Mouse (Mus musculus) megakaryocyte, embryonic 14.5 days (primary cell): ENCODE data around the gene Trp53i11. TPM values are rescaled to one million over a fixed set of nuclear protein-coding genes. Genes with fewer than 3 reads are reported as not detected.

Source experiments
- H3K27me3 ChIP-seq: replicated peaks from 2 replicates; pipeline ENCODE3; 2012; ENCODE audit warnings: inconsistent platforms
- H3K36me3 ChIP-seq: replicated peaks from 2 replicates; pipeline ENCODE3; 2012; ENCODE audit warnings: low read length, inconsistent platforms, mixed read lengths
- H3K4me1 ChIP-seq: 2 replicates; pipeline ENCODE4 v1.6.1; 2012; ENCODE audit warnings: inconsistent platforms
- H3K4me3 ChIP-seq: replicated peaks from 2 replicates; pipeline ENCODE3; 2012; ENCODE audit warnings: moderate library complexity, mild to moderate bottlenecking, inconsistent platforms
- H3K9me3 ChIP-seq: 2 replicates; pipeline ENCODE4 v1.6.1; 2012; ENCODE audit warnings: inconsistent platforms
- FLI1 ChIP-seq: IDR thresholded peaks from 2 replicates; pipeline ENCODE4 v1.6.1; 2012; ENCODE audit warnings: low read length, inconsistent platforms, mixed read lengths
- GATA1 ChIP-seq: IDR thresholded peaks from 3 replicates; pipeline ENCODE4 v1.6.1; 2012; ENCODE audit warnings: mixed read lengths, low read length, inconsistent platforms, borderline replicate concordance
- polyA plus RNA-seq: library from polyadenylated mRNA; stranded (reverse); fragments of >175 nt; gene quantifications from 2 replicates; pipeline ENCODE4 v1.2.3, GENCODE M21; 2012; ENCODE audit warnings: low replicate concordance; ENCODE audit not compliant: insufficient read depth

Gene Trp53i11
- polyA plus RNA-seq, 1 experiment, result 2.0 TPM

DNA sequence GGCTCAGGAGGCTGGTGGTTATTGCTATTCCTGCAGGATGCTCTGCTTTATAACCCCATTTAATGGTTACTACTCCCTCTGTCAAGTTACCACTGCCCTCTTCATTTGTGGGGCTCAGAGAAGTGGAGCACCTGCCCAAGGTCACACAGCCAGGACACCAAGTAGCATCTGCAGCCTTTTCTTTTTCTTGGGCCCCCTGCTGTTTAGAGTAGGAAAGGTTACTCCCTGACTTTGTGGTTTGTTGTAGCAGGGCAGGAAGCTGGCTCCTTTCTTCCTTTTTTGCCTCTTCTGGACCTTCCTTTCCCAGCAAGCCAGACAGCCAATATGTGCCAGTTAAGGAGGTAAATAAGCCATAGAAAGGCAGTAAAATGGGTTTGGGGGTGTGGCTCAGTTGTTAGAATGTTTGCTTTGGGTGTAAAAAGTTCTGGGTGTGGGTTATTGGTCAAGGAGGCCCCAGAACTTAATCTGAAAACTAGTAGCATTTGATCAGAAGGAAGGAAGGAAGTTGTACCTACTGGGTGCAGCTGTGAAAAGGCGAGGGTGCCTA is 32.8 kb upstream of the Trp53i11 start:
- no peaks in the 10 kb centered on the region for H3K36me3 ChIP-seq
- no peaks in the 10 kb centered on the region for H3K4me1 ChIP-seq
- peaks cover 73% of the 10 kb centered on the region for H3K27me3 ChIP-seq
- TF ChIP-seq GATA1 (no peak), FLI1 (no peak)
- no peak overlapping the region for H3K4me3 ChIP-seq
- no peaks in the 10 kb centered on the region for H3K9me3 ChIP-seq

DNA sequence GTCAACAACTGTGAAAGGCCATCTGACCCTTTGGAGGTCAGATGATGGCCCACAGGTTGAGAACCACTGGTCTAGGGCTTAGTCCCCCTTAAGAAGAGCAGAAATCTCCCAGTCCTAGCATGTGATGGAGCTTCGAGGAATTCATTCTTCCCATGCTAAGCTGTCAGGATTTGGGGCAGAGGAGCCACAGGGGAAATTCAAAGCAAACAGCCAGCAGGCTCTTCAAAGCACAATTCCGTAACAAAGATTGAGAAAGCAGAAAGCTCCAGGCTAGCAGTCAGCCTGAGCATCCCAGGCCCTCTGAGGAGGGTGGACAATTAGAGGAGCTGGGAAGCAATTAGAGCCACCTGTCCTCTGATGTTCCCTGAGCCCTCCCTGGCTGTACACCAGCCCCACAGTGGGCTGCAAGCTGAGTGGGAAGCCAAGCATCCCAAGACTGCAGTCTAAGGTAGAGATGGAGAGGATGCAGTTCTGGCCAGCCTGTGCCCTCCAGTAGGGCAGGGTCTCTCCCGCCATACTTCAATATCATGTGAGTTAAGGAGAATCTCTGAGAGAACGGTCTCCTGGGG is 26.8 kb upstream of the Trp53i11 start:
- H3K4me3 ChIP-seq, result no peak overlapping the region
- no peak for TF ChIP-seq FLI1
- no peak for TF ChIP-seq GATA1

DNA sequence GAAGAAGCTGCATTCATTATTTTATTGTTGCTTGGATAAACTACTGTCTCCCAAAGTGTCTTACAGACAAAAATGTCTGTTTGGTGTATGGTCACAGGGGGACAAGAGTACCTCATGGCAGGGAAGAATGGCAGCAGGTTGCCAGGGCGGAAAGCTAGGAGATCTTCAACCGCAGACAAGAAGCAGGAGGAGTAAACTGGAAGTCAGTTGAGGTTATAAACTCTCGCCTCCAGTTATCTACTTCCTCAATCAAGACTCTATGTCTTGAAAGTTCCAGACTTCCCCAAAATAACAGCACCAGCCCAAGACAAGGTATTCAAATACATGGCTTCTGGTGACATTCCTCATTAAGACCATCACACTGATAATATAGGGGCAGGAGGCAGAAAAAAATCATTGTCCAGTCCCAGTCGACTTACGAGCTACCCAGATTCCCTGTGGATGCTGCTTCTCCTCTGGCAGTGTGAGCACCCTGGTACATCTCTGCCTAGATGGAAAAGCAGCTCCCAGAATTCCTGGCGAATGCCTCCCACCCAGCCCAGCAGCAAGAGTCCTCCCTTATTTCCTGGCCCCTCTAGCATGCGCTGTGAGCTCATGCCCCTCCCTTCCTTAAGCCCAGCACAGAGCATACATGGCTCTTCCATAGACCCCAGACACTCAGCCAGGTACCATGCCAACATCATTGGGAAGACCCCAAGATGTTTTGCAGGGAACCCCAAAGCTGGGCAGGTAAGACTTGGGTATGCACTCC is 25.3 kb upstream of the Trp53i11 start:
- H3K4me1 ChIP-seq, result peaks cover 13% of the 10 kb centered on the region
- no peak for TF ChIP-seq GATA1
- no peak for TF ChIP-seq FLI1
- H3K4me3 ChIP-seq, result no peak overlapping the region
- H3K36me3 ChIP-seq, result no peaks in the 10 kb centered on the region
- peaks cover 75% of the 10 kb centered on the region for H3K27me3 ChIP-seq
- H3K9me3 ChIP-seq, result no peaks in the 10 kb centered on the region

More for the DNA sequence above, 26.8 kb upstream of the Trp53i11 start:
- Histone ChIP-seq H3K4me1 (peaks cover 8% of the 10 kb centered on the region), H3K9me3 (no peaks in the 10 kb centered on the region), H3K36me3 (no peaks in the 10 kb centered on the region), H3K27me3 (peaks cover 74% of the 10 kb centered on the region)

DNA sequence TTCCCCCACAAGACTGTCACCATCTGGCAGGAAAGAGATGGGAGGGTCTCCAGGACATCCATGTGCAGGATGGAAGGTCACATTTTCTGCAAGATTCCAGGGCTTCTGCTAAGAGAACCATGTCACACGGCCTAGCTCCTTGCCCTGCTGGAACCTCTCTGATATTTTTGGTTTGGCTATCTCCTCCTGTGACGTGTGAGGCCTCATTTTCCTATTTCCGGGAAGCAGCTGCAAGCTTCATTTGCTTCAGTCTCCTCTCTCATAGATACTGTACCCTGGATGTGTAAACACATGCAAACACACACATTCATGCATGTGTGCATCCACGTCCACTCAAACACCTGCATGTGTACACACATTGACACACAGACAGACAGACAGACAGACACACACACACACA is 24.6 kb upstream of the Trp53i11 start:
- Histone ChIP-seq H3K4me1 (peaks cover 16% of the 10 kb centered on the region), H3K9me3 (no peaks in the 10 kb centered on the region), H3K4me3 (no peak overlapping the region), H3K36me3 (no peaks in the 10 kb centered on the region), H3K27me3 (peaks cover 74% of the 10 kb centered on the region)
- TF ChIP-seq FLI1 (no peak), GATA1 (no peak)

DNA sequence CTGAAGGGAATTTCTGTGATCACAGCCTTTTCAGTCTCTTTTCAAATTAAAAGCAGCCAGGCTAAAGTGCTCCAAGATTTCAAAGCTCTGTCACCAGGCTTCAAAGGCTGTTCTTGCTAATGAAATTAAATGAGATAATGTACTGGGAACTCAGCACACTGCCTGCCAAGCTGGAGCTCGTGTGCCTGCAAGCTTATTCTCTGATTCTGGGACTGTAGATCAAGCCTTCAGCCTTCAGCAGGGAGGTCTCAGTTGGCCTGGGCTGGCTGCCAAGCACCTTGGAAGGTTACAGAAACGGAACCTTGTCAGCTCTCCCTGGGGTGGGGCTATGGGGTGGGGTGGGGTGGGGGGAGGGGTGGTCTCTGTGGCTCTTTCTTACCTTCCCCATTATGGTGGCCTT is 24.0 kb upstream of the Trp53i11 start:
- H3K27me3 ChIP-seq, result peaks cover 74% of the 10 kb centered on the region
- no peak overlapping the region for H3K4me3 ChIP-seq
- H3K4me1 ChIP-seq, result peaks cover 16% of the 10 kb centered on the region
- no peaks in the 10 kb centered on the region for H3K9me3 ChIP-seq
- H3K36me3 ChIP-seq, result no peaks in the 10 kb centered on the region
- no peak for TF ChIP-seq FLI1
- TF ChIP-seq GATA1, result no peak

DNA sequence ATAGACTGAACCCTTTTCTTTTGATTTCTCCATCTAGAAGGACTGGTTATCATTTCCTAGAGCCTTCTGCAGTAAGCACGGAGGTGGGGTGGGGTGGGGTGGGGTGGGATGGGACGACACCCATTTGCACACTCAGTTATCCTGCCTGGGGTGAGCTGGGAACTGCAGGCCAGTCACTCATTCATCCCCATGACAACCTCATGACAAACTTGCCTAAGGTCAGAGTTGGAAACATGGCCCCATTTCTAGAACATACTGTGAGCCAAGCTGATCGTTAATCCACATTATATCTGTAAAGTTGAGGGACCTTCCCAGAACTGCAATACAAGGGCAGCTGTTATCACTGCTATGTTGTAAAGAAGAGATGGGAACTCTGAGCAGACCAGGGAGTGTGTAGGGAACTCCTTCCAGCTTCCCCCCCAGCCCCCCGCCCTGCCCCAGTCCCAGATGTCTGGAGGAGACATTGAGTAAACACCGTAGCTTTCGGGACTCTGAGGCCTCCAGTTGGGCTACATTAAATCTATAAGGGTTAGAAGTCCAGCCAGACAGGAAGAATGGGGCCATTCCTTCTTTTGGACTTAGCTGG is 23.5 kb upstream of the Trp53i11 start:
- peaks cover 75% of the 10 kb centered on the region for H3K27me3 ChIP-seq
- no peaks in the 10 kb centered on the region for H3K36me3 ChIP-seq
- H3K9me3 ChIP-seq, result no peaks in the 10 kb centered on the region
- H3K4me1 ChIP-seq, result peaks cover 16% of the 10 kb centered on the region
- no peak overlapping the region for H3K4me3 ChIP-seq
- TF ChIP-seq FLI1 (no peak), GATA1 (no peak)

DNA sequence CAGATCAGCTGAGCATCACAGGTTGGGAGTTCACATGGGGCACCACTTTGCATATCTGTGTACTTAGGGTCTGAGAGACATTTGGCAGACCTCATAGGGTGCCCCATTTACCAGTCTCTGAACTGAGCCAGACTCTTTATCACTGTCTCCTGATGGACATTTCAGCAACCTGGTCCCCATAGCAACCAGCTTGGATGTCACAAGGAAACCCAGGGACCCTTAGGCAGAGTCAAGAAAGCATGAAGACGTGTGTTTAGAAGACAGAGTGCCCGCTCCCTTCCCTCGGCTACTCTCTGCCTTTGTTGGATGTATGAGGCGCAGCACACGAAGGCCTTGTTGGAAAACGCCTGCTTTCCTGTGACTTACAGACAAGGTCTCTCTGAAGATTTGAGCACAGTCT is 21.1 kb upstream of the Trp53i11 start:
- Histone ChIP-seq H3K9me3 (no peaks in the 10 kb centered on the region), H3K4me1 (peaks cover 16% of the 10 kb centered on the region), H3K27me3 (peaks cover 73% of the 10 kb centered on the region), H3K4me3 (no peak overlapping the region), H3K36me3 (no peaks in the 10 kb centered on the region)
- no peak for TF ChIP-seq GATA1
- TF ChIP-seq FLI1, result no peak

DNA sequence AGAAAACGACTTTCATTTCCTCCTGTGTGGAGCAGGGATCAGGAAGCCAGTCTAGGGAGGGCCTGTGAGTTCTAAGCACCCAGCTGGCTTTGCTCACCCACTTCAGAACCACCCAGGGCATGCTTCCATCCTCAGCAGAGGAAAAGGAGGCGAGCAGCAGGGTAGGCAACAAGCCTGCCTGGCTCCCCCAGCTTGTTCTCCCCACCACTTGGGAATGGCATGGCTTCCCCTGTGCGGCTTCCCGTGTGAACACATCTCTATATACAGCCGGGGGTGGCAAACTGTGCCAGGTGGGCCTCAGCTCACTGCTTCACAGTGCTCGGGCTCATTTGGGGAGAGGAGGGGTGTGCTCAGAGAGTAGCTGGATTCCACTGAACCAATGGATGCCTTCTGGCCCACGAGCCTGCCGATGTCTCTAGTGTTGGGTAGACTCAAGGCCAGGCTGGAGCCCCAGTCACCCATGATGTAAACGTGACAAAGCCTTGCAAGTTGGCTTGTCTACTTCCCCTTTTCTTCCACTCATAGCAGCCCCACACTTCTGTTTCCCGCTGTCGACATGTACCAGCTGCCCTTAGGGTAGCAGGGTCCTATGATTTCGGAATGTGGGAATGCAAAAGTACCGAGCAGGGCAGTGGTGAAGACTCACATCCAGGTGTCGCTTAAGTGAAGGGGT is 20.5 kb upstream of the Trp53i11 start:
- Histone ChIP-seq H3K36me3 (no peaks in the 10 kb centered on the region), H3K27me3 (peaks cover 75% of the 10 kb centered on the region), H3K4me3 (no peak overlapping the region), H3K4me1 (peaks cover 16% of the 10 kb centered on the region), H3K9me3 (no peaks in the 10 kb centered on the region)
- no peak for TF ChIP-seq GATA1
- TF ChIP-seq FLI1, result no peak

DNA sequence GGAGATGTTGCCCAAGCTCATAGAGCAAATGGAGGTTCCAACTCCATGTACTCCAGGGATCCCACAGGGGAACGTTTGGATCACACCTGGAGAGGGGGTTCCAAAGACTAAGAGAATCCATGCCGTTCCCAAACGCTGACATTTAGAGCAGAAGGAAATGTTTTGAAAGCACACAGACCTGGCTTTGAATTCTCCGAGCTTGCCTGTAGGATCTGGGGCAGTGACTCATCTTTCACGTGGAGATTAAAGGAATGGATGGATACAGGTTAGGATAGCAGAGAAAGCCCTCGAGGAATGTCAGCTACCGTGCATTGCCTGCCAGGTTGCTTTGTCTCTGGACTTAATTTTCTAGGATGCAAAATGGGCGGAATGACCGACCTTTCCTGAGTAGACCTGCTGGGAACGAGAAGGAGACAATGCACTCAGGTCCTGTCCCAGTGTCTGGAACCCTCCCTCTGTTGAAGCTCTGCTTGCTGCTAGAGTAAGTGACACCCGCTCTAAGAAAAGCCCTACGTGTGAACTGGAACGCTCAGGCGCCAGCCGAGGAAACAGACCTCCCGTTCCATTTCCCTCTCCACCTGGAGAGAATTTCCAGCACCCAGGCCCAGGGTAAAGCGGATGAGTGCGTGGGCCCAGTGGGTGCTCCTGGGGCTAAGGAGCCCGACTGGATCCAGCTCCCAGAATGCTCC is 17.0 kb upstream of the Trp53i11 start:
- H3K4me3 ChIP-seq, result no peak overlapping the region
- H3K27me3 ChIP-seq, result peaks cover 81% of the 10 kb centered on the region
- no peaks in the 10 kb centered on the region for H3K9me3 ChIP-seq
- H3K36me3 ChIP-seq, result no peaks in the 10 kb centered on the region
- peaks cover 16% of the 10 kb centered on the region for H3K4me1 ChIP-seq
- TF ChIP-seq GATA1 (no peak), FLI1 (no peak)
